Mouse (Mus musculus): ENCODE data around the gene Trpc4.

DNA sequence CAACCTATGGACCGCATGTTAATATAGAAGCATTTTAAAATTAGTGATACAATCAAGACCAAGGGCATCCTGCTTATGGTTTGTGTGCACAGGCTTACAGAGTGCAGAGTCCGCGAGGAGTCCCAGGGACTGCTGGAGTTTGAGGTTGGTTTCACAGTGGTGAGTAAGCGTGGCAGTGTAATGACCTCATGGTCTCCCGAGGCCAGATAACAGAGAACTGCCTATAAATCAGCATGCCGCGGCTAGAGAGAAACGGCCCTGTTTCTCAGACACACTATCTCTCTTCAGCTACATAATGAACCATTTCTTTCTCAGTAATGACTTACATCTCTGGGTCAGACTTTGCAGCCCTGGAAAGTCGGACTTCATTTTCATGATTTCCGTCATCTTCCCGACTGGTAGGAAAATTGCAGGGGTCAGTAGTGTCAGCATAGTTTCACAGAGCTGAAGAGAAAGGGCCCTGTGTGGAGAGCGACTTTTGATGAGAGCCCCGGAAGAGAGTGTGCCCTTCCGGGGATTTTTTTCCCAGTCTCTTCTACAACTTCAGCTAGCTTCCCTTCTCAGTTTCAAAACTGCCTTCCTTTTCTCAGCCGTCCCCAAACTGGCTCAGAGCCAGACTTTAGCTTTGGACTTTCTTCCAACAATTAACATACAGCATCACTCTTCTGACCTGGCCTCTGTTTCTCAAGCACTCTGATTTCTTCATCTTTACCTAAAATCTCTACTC, 202.8 kb downstream of the Trpc4 start:
- no peak for TF ChIP-seq POLR2A (IDR thresholded peaks at IDR 0.05; ENCODE audit: borderline replicate concordance, control insufficient read depth, low read depth, low read length)
- no peak for TF ChIP-seq CTCF (IDR thresholded peaks at IDR 0.05; ENCODE audit: control insufficient read depth, insufficient read depth, low read length)

Measured in bone marrow, adult 2 months (tissue).